Mouse (Mus musculus) bone marrow, adult 2 months (tissue): Measurements from ENCODE around the gene Tedc1.

Experiments used
- CTCF ChIP-seq: fragments of 200-500 bp; IDR thresholded peaks from 2 replicates; pipeline ENCODE4 v1.5.1; 2011; ENCODE audit warnings: low read length, control low read depth; ENCODE audit not compliant: control insufficient read depth, insufficient read depth
- POLR2A ChIP-seq: fragments of 200-500 bp; IDR thresholded peaks from 2 replicates; pipeline ENCODE4 v1.6.1; 2011; ENCODE audit warnings: low read depth, mild to moderate bottlenecking, control low read depth, low read length, borderline replicate concordance; ENCODE audit not compliant: control insufficient read depth

DNA sequence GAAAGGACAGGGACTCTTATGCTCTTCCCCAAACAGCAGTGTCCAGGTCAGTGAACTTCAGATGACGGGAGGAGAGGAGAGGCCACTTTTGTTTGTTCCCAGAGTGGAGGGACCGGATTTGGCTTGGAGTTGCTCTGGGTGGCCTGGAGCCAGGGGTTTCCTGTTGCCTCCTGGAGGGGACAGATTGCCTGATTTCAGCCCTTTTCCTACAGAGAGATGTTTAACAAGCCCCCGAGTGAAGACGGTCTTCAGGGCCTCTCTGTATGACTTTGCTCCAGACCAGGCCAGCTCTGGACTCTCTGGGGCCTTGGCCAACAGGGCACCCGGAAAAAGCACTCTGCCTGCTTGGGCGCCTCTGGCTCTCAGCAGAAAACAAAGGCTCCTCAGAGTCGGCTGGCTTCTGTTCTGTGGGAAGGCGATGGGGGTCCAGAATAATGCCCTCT, 14.7 kb upstream of the Tedc1 start:
- no peak for TF ChIP-seq CTCF
- TF ChIP-seq POLR2A, result no peak
